Mouse (Mus musculus) monocyte, adult 2 months (primary cell): ENCODE measurements at regions not wholly inside any gene's neighbourhood (a gene's known extent, or its start where the extent isn't known, plus 50 kb on each side); places are given as distances from the start of the nearest gene placed in this dataset.

Experiments used
- DNase-seq, 2 experiments: peaks; one replicate each; pipeline ENCODE4 v3.0.0; 2022; ENCODE audit warnings: low spot score in 2 of 2, low read depth in 1 of 2

- DNase-seq, result peak; percentile 33 to 42
These were observed 198.7 kb upstream of the Spdye4c start for GRCm38 (mm10) chr2:128392344-128392743.

- DNase-seq, result no peak
These were observed 197.6 kb upstream of the Spdye4c start for GRCm38 (mm10) chr2:128393401-128393800.

- no peak for DNase-seq
These were observed 197.1 kb upstream of the Spdye4c start for GRCm38 (mm10) chr2:128393921-128394320.

DNA sequence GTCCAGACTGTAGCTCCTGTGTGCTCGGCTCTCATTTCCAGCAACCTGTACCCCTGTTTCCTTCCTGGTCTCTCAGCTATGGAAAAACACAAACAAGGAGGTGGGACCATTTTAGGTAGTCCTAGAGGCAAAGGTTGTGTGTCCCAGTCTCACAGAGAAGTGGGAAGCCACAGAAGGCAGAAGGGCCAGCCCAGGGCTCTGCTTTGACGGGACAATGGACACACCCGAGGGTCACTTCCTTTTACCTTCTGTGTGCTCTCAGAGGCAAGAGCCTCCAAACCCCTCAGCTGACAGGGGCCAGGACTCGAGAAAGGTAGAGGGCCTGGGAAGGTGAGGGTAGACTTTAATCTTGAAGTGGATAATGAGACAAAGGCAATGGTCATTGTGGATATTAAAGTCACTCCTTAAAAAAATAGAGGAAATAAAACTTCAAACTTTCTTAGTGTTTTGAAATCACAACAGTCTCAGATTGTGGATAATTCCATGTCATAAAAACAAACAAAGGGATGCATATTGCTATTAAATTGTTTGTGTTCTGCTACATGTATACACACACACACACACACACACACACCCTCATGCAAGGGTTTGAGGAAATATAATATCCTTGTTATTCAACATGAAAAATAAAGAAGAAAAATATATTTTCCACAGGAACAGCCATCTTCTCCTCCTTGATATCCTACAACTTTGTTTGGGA, 195.6 kb upstream of the Spdye4c start:
- DNase-seq, result peak; percentile 29 to 52

GRCm38 (mm10) chr2:128396008-128396346, 195.0 kb upstream of the Spdye4c start:
- peak; percentile 81 to 94 for DNase-seq

GRCm38 (mm10) chr2:128401359-128401758, 189.7 kb upstream of the Spdye4c start:
- no peak for DNase-seq

- DNase-seq, result no peak
These were observed 187.7 kb upstream of the Spdye4c start for GRCm38 (mm10) chr2:128403143-128403935.

- DNase-seq, result no peak
These were observed 186.6 kb upstream of the Spdye4c start for GRCm38 (mm10) chr2:128404405-128404804.

- no peak for DNase-seq
These were observed 183.9 kb upstream of the Spdye4c start for GRCm38 (mm10) chr2:128407076-128407475.

GRCm38 (mm10) chr2:128408718-128409117, 182.3 kb upstream of the Spdye4c start:
- peak in 1 of 2 experiments; percentile 59 for DNase-seq

DNA sequence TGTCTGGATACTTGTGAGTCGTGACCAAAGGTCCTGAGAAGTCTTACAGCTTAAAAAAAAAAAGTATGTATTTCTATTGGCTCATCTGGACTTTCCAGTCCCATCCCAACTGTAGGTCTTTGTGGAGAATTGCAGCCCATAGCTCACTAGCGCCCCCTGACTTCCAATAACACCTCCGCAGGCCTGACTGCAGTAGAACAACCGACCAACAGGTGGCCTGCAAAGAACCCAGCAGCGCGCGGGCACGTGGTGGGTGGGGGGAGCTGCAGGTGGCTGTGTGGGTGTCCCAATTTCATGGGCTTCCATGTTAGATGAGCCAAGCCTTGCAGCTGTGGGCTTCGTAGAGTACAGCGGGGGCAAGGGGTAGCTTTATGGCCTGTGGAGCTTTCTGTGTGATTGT, 178.7 kb upstream of the Spdye4c start:
- peak in 1 of 2 experiments; percentile 57 for DNase-seq

DNA sequence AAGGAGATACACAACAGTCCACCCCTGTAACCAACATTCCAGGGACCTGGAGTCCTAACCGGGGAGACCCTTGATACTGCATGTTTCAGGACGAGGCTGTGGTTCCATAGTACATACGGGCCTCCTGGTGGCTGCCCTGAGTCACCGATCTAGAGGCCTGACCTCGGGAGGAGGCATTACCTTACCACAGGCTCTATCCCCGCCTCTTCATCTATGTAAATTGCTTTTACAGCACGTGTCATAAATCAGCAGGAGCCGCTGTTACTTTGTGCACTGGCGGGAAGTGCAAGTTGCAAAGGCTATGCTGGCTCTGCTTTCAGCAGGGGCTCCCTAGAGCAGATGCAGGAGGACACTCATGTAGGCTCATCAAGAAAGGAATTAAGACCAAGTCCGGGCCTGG, 178.0 kb upstream of the Spdye4c start:
- DNase-seq, result peak in 1 of 2 experiments; percentile 38

DNA sequence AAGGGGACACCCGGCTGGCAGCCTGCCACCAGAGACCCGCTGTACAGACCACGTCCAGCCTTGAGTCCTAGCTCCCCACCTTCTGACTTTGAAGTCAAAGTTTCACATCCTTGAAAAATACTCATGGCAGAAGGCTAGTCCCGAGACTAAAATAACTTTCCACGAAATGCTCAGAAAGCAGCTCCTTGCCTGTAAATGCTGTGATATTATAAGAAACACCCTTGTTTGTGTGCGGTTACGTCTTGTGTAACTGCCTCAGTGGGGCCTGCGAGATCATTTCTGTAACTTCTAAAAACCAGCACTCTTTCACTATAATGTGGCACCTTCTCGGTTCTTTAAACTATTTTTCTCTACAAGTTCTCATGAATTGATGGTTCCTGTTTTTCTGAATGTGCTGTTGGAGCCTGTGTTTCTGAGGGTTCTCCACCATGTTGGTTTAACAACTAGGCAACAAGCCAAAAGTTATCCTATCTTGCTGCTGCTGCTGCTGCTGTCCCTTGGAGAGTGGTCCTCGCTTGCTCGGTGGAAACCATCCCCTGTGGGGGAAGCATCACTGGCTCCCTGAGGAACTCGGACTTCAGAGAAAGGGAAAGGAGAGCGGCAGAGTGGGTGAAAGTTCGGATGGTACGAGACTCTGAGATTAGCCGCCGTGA, 176.3 kb upstream of the Spdye4c start:
- no peak for DNase-seq

- DNase-seq, result no peak
These were observed 174.6 kb upstream of the Spdye4c start for GRCm38 (mm10) chr2:128416416-128416815.

GRCm38 (mm10) chr2:128418960-128419359, 172.0 kb upstream of the Spdye4c start:
- no peak for DNase-seq

GRCm38 (mm10) chr2:128420406-128420805, 170.6 kb upstream of the Spdye4c start:
- DNase-seq, result peak in 1 of 2 experiments; percentile 58

DNA sequence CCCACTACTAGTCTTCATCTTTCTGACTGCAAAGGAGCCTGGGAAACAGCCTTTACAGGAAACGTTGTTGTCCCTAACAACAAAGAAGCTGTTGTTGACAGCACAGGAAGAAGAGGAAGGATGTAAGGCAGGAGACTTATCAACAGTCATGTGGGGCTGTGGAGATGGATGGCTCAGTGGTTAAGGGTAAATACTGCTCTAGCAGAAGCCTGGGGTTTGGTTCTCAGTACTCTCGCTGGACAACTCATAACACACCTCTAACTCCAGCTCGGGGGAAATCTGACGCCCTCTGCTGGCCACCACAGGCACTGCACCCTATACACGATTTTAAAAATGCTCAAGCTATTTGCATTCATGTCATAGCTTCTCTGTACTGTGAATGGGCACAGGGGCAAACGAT, 168.3 kb upstream of the Spdye4c start:
- DNase-seq, result peak in 1 of 2 experiments; percentile 46

GRCm38 (mm10) chr2:128424236-128424635, 166.8 kb upstream of the Spdye4c start:
- no peak for DNase-seq

GRCm38 (mm10) chr2:128427181-128427880, 163.7 kb upstream of the Spdye4c start:
- DNase-seq, result no peak

- DNase-seq, result no peak
These were observed 162.9 kb upstream of the Spdye4c start for GRCm38 (mm10) chr2:128428154-128428553.
